18 mouse cellular contexts compared by ENCODE assay signal in genomic region chr12:34191246-34191645, GRCm38 (mm10).
"Had no signal": no experiment of that assay in that cellular context is flagged by ENCODE, and none has a peak within 500 bp of the region (broad histone marks: within the 10 kb centered on the region; RNA-seq: fewer than 3 reads in every experiment).

No protein-coding gene starts in this region.

- H3K9ac ChIP-seq: liver, embryonic 15.5 days; liver, postnatal 0 days; lung, embryonic 15.5 days; neural tube, embryonic 12.5 days; stomach, embryonic 15.5 days had no signal

- H3K9me3 ChIP-seq: liver, embryonic 15.5 days; lung, embryonic 15.5 days; megakaryocyte, embryonic 14.5 days; neural tube, embryonic 12.5 days; stomach, embryonic 15.5 days had no signal

- H3K27me3 ChIP-seq: liver, embryonic 15.5 days; lung, embryonic 15.5 days; megakaryocyte, embryonic 14.5 days; neural tube, embryonic 12.5 days; stomach, embryonic 15.5 days had no signal

- H3K27ac ChIP-seq: liver, embryonic 15.5 days; lung, embryonic 15.5 days; macrophage; neural tube, embryonic 12.5 days; stomach, embryonic 15.5 days; stomach, postnatal 0 days had no signal

- DNase-seq: liver, postnatal 0 days; lung, adult 2 months; lung, postnatal 14 days; lung, postnatal 36 days; midbrain, embryonic 14.5 days; right cerebral cortex, postnatal 14 days; thymus, adult 2 months; thymus, postnatal 25 days; thymus, postnatal 4 days had no signal

- ATAC-seq: liver, postnatal 0 days; lung, postnatal 0 days had no signal

- H3K4me2 ChIP-seq: liver, embryonic 15.5 days; lung, embryonic 15.5 days; midbrain, embryonic 11.5 days; neural tube, embryonic 12.5 days; stomach, embryonic 15.5 days had no signal

- H3K36me3 ChIP-seq: liver, embryonic 15.5 days; lung, embryonic 15.5 days; neural tube, embryonic 12.5 days; stomach, embryonic 15.5 days had no signal

- H3K4me3 ChIP-seq: liver, embryonic 15.5 days; lung, embryonic 15.5 days; megakaryocyte, embryonic 14.5 days; neural tube, embryonic 12.5 days; stomach, embryonic 15.5 days had no signal

- H3K4me1 ChIP-seq: liver, embryonic 15.5 days; lung, embryonic 15.5 days; megakaryocyte, embryonic 14.5 days; neural tube, embryonic 12.5 days; stomach, embryonic 15.5 days had no signal
